Mouse (Mus musculus) liver, postnatal 0 days (tissue): ENCODE data around the gene Banp.

Experiments
- CTCF ChIP-seq: sonication (generic); IDR thresholded peaks from 2 replicates; pipeline ENCODE4 v1.5.1; 2016; ENCODE audit warnings: antibody characterized with exemption, low read depth
- EP300 ChIP-seq: IDR thresholded peaks from 2 replicates; pipeline ENCODE4 v1.6.1; 2016; ENCODE audit warnings: antibody characterized with exemption, low read depth, mild to moderate bottlenecking

GRCm38 (mm10) chr8:121908378-121909147 lies 41.0 kb upstream of the Banp start:
- TF ChIP-seq CTCF, result no peak
- TF ChIP-seq EP300, result no peak
